Mouse (Mus musculus) urinary bladder, adult 2 months (tissue): ENCODE data around the gene Bnc1. TPM values are rescaled to one million over a fixed set of nuclear protein-coding genes. Genes with fewer than 3 reads are reported as not detected.

Source experiments
- DNase-seq: peaks from one replicate; pipeline ENCODE4 v3.0.0; 2022; ENCODE audit warnings: low spot score
- polyA plus RNA-seq: library from polyadenylated mRNA; depleted of rRNA; stranded (reverse); fragments of >200 nt; gene quantifications from 2 replicates; pipeline ENCODE4 v1.2.3, GENCODE M21; 2012; rRNA removed

Bnc1 gene
- polyA plus RNA-seq, 1 experiment: 1.0 TPM

DNA sequence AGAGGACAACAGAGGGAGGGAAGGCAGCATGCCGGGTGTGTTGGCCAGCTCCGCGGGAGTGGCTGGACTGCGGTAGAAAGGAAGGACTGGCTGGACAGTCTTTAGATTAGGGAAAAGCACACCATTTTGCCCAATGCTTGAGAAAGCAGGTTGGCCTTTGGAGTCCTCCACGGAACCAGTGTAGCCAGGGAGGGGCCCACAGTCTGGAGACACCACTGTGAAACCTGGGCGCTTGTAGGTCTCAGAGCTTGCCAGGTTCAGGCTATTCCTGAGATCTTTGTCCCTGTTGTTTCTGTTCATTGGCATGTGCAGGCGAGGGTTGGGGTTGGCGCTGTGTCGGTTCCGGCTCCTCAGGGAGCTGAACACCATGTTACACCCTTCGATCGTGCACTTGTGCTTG lies 18.2 kb downstream of the Bnc1 start:
- DNase-seq: no peak

DNA sequence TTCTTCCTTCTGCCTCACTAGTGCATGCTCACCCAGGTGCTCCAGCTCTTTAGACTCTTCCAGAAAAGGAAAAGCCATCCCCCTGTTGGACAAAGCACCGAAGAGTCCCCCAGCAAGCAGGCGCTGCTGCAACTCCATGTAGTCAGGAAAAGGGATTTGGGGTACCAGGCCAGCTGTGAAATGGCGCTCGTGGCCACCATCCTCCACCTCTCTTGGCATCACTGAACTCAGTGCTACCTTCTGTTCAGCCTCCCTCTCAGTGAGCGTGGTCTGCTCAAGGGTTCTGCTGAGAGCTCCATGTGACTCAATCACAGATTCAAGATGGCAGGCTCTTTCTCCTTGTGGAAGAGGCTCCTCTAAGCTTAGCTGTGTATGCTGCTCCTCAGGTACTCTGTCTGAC lies 18.8 kb downstream of the Bnc1 start:
- no peak for DNase-seq

DNA sequence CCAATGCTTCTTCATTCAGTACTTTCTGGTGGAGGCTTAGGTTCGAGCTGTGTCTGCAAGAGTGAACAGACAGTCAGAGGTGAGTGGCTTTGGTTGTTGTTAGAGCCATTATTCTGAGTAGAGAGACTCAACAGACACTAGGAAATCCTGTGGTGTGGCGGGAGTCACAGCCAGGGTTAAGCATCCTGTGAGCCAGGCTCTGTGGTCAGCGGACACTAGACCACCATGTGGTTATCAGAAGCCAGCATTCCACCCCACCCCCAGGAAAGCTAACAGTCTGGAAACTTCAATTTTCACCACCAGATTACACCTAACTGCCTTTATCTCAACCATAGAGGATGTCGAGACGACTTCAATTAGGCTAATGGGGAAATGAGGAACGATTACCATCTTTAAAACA lies 23.1 kb downstream of the Bnc1 start:
- no peak for DNase-seq

DNA sequence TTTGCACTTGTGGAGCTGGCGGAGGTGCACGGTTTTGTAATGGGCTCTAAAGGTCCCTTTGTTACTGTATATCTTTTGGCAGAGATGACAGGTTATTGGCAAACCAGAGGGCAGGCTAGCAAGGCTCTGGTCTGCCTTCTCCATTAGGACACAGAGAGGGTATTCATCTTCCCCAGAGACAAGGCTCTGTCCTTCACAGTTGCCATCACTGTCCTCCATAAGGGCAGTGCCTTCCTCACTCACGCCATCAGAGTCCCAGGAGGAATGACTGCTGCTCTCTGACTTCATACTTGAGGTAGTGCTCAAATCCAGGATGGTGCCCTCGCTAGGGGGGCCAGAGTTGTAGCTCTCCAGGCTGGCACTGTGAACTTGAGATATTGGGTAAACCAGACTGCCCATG lies 23.6 kb downstream of the Bnc1 start:
- no peak for DNase-seq

DNA sequence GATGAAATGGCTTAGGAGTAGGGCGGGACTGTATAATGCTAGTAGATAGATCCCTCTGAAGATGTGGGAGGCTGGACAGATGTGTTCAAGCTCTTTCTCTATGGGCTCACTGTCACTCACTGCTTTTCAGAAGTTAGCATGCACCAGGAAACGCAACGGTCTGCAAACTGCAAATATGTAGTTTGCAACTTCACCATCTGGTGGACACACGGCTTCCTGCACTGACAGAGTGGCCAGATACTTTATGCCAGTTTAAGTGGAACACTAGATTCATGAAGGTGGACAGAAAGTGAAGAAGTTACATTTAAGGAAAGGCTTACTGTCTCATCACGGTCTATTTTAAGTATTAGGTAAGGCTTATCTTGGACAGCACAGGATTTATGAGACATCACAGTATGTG lies 25.9 kb downstream of the Bnc1 start:
- DNase-seq: no peak

DNA sequence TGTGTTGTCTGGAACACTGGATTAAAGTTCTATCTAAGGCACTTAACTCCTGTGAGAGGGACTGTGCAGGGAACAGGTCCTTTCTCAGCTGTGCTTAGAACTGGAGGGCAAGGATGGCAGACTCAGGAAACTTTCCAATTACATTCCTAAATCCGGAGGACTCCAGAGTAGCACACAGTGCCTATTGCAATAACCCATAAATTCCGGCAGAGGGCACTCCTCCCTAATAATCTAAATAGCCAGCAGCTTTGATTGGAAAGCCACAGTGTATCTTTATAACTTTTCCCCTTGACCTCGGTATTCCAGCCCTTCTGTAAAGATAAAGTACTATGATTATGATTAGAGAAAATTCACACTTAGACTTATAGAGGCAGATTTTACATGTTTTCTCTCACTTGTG lies 32.4 kb downstream of the Bnc1 start:
- no peak for DNase-seq

DNA sequence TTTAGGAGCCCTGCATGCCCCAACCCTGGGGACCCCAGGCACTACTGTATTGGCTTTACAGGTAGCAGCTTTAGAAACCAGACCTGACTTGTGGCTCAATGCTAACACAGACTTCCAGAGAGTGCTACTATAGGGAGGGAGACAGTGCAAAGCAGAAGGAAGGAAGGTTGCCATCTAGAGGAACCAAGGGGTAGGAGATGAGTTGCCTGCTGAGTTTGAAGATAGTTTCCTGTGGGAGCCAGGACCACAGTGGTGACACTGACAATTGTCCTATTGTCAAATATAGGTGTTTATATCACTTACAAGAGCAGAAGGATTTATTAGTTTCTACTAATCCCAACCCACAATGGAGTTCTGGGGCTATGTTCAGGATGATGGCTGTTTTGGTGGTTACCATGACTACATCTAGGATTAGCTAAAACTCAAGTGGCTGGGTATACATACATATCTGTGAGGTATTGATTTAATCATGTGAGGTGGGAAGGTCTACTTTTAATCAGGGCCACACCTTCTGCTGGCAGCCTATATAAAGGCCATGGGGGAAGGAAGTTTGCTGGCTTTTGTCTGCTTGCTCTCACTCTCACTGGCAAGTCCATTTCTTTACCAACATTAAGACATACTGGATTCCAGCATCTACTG lies 37.8 kb downstream of the Bnc1 start:
- DNase-seq: no peak

DNA sequence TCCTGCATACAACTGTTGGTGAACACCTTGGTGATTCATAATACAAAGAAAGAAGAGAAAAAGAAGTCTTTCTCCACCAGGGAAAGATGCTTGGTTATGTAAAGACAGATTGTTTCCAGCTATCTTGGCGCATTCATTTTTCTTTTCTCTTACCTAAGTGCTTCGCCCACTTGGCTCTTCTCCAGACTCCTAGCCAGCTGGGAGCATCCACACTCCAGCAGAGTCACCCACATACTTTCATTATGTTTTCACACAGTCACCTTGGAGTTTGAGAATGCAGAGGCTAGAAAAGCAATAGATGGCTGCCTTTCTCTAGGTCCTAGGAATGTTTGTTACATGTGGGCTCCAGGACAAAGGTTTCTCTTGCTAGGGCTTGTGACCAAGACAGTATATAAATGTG lies 41.6 kb downstream of the Bnc1 start:
- DNase-seq: no peak

DNA sequence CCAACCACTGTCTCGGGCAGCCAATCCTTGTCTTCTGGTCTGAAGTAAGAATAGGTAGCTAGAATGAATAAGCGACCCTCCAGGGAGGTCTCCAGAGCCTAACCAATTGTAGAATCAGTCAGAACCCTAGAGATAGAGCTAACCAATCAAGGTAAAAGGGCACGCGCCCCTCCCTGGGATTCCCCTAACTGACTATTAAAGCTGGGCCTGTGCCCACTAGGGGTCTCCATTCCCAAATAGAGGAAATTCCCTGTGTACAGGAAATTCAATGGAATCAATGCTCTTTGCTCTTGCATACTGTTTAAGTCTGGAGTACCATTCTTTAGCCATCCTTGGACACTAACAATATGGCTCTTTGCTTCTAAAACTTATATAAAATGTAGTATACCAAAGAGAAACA lies 46.7 kb downstream of the Bnc1 start:
- DNase-seq: no peak

DNA sequence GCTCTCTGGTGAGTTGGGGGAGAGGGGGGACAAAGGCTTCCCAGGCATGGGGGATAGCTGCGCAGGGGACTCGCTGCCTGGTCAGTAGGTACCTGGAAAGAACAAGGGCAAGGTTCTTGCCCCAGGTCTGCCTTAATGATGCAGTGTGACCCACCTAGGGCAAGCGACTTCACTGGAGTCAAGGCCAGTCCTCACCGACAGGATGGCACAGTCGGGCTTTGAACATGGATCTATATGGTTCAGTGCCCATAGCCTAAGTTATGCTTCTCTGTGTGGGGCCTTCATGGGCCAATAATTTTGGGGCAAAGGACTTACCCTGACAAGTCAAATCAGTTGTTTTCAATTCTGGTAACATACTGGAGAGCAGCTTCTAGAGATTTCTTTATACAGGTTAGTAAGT lies 57.3 kb downstream of the Bnc1 start:
- no peak for DNase-seq

DNA sequence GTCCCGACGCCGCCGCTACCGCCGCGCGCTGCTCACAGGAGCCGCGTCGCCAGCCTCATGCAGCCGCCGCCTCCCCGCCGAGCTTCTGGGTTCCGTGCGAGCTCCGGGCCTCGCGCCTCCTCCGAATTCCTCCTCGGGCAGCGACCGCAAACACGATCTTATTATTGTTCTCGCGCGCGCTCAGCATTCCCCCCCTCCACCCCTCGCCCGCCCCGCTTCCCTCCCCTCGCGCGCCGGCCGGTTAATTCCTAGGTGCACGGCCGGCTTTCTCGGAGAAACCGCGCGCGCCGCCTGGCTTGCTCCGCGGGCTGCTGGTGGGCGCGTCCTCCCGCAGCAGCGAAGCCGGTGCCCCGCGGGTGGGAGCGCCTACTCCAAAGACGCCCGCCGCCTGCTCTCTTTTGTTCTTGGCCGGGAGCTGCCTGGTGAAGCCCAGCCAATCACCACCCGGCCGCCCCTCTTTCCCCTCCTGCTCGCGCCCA lies 57.8 kb downstream of the Bnc1 start, which contains the start of gene Hdgfl3:
Gene Hdgfl3 (minus strand): TSS at position 207 of the 479 bp plus-strand sequence.
- peak; percentile 57 for DNase-seq

DNA sequence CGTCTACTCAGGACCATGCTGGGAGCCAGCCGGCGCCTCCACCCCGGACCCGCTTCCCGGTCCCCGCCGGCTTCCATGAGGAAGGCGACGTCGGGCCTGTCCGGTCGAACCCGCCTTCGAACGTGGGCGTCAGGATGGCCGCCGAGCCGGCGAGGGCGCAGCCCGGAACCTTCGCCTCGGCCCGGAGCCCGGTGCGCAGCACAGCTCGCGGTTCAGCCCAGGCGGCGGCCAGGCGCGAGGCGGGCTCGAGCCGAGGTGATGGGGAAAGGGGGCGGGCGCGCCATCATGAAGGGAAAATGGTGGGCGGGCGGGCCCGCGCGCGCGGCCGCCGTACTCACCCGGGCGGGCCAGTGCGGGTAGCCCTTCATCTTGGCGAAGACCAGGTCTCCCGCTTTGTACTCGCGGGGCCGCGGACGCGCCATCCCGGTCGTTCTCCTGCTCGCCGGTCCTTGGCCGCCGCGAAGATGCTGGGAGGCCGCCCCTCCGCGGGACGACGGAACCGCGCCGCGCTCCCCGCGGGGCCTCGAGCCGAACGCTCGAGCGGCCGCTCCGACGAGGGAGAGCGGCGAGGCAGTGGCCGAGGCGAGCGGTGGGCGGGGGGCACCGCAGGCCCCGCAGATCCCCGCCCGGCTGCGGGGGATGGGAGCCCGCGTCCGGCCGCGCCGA lies 58.4 kb downstream of the Bnc1 start:
- peak; percentile 38 for DNase-seq

DNA sequence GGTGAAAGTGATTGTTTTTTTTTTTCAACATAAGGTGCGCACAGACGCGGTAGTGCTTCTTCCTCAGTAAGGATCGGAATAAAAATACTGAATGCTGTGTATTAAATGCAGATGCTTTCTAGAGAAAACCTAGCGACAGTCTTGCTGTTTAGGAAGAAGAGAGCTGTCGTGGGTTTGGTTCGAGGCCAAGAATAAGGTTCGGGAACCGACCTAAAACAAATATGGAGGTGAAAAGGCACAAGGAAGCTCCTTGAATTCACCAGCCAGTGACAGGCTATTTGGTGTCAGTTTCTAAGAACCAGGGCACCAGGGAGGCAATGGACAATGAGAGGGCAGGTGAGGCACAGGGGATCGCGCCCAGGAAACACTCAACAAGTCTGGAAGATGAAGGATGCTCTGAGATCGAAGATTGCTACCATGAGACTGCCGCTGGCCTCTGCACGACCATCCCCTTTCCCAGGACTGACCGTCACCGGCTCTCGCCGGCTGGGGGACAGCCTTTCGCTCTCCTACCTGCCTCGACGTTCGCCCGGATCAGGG lies 59.0 kb downstream of the Bnc1 start:
- no peak for DNase-seq

DNA sequence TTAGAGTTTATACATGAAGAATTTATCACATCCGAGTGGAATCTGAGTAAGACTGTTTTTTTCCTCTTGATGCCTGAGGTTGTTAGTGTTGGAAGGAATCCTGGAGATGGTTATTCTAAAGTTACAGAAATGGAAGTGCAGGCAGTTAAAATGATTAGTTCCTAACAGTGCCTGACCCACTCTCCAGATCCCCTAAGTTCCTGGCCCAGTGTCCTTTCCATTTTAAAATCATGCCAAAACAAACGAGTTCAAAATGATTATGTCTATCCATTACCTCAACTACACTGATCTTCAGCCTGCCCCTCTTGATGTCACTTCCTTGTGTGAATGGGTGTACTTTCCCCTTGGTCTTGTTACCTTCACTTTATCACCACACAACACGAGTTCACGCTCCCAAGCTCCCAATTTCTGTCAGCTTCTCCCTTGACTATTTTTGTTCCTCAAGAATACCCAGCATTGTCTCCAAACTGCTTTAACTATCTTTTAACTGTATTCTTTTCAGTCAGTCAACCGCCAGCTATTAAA lies 59.5 kb downstream of the Bnc1 start:
- DNase-seq: no peak

DNA sequence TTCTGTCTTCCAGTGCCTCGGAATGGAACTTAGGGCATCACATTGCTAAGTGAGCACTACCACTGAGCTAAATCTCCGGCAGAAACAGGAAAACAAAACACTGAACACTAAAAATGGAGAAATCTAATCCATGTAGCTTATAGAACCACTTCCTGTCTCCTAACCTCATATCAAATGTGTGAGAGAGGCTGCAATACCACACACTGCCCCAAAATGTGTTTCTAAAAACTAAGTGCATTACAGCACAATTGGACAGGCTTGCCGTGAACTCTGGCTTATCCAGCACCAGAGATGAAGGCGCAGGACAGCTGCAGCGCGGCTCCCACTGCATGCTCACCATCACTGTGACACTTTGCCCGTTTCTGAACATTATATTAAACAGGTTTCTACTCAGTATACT lies 63.1 kb downstream of the Bnc1 start:
- no peak for DNase-seq

DNA sequence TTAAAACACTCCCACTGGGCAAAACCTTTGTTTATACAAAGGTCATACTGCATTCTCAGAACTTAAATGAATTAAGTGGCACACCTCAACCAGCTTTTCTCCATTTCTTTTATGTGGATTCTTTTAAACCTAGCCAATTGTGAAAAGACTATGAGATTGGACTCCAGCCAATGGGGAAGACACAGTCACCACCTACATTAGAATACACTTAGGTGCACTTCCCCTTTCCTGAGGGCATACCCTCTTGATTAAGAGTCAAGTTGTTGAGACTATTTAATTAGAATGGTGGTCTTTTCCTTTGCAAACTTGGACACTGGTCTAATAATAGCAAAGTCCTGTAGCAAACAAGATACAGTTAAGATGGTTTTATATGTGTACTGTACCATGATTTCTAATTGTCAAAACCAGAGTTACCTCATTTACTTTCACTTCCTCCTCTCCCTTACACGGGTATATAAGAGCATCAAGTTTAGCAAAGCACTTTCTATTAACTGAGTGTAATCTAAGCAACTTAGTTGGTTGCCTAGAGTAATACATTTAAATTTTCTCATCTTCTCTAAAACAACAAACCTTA lies 70.6 kb downstream of the Bnc1 start:
- no peak for DNase-seq

DNA sequence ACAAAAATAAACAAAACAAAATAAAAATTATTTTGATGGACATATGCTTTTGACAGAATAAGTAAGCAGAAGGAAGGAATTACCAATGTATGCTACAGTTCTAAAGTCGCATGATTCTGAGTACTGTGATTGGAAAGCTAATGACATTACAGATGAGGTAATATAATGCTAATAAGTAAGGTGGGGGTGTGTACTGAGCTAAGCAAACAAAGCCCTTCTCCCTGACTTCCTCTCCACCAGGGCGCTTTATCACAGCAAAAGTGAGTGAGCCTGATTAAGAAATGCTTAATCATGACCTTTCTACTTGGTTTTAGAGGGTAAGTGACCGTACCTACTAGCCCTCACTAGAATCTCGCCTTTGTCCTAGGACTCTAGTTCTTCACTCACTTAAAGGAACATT lies 71.8 kb downstream of the Bnc1 start:
- no peak for DNase-seq

DNA sequence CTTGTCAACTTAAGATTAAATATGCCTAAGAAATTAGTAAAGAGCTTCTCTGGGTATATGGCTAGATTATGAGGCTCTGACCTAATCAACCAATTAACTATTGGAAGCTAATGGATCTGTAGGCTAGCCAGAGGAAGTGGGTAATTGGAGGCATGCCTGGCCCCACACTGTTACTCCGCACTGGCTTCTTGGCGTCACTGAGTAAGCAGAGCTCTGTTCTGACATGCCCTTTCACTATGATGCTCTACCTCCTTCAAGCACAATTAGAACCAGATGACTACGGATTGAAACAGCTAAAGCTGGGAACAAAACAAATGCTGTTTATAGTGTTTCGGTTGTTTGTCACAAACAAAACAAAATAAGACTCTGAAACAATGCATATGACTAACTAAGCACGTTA lies 73.8 kb downstream of the Bnc1 start:
- DNase-seq: no peak

Other genes starting within 250 kb of the Bnc1 start
- 73.3 and 76.1 TPM in 2 replicates for gene Ramac, start 229.4 kb downstream of the Bnc1 start, polyA plus RNA-seq
- gene 3110040N11Rik, start 202.8 kb downstream of the Bnc1 start, polyA plus RNA-seq: 43.1 and 51.5 TPM in 2 replicates
- gene Btbd1, start 162.9 kb downstream of the Bnc1 start, polyA plus RNA-seq: 54.1 and 60.4 TPM in 2 replicates
- gene Gm10160, start 136.5 kb downstream of the Bnc1 start, polyA plus RNA-seq: not detected in 2 replicates
- gene Tm6sf1, start 133.3 kb downstream of the Bnc1 start, polyA plus RNA-seq: 15.2 and 21.4 TPM in 2 replicates
- 8.0 and 10.4 TPM in 2 replicates for gene Hdgfl3, start 57.8 kb downstream of the Bnc1 start, polyA plus RNA-seq
- gene Sh3gl3, start 181.5 kb upstream of the Bnc1 start, polyA plus RNA-seq: 28.4 and 33.2 TPM in 2 replicates